Mouse (Mus musculus) CH12.LX (cell line): Measurements from ENCODE around the gene Ppp1r18. TPM values are rescaled to one million over a fixed set of nuclear protein-coding genes. Genes with fewer than 3 reads are reported as not detected.

Experiments
- DNase-seq: peaks from one replicate; pipeline ENCODE4 v3.0.0-alpha.2; 2013; ENCODE audit errors: extremely low read depth
- H3K27ac ChIP-seq: 2 replicates; pipeline ENCODE4 v1.5.1; 2012; ENCODE audit warnings: low read depth, mild to moderate bottlenecking, control low read depth, moderate library complexity; ENCODE audit not compliant: insufficient read depth
- H3K27me3 ChIP-seq: replicated peaks from 2 replicates; pipeline ENCODE3; 2012; ENCODE audit warnings: inconsistent platforms
- H3K36me3 ChIP-seq, 2 experiments: replicated peaks in 1 of 2; 2 replicates each; pipeline versions ENCODE3 to v1.6.1; 2012; ENCODE audit warnings: inconsistent platforms in 1 of 2, low read length in 1 of 2, mild to moderate bottlenecking in 1 of 2, mixed read lengths in 1 of 2, moderate library complexity in 1 of 2; ENCODE audit not compliant: control insufficient read depth in 1 of 2, insufficient read depth in 1 of 2
- H3K4me1 ChIP-seq, 2 experiments: 2 replicates each; pipeline ENCODE4 v1.6.1; 2012; ENCODE audit warnings: inconsistent platforms in 1 of 2, moderate library complexity in 1 of 2; ENCODE audit not compliant: insufficient read depth in 2 of 2, control insufficient read depth in 1 of 2
- H3K4me2 ChIP-seq: 2 replicates; pipeline ENCODE4 v1.6.1; 2012; ENCODE audit warnings: low read depth, mild to moderate bottlenecking, control low read depth; ENCODE audit not compliant: poor library complexity, insufficient read depth, severe bottlenecking
- H3K4me3 ChIP-seq, 3 experiments: fragments of 150-350 bp in 1 of 3; sonication (generic) in 1 of 3; replicated peaks in 1 of 3; 2 replicates each; pipeline versions ENCODE3 to v1.5.1; 2011 to 2012; ENCODE audit warnings: low read depth in 2 of 3, low read length in 2 of 3, mild to moderate bottlenecking in 2 of 3, moderate library complexity in 2 of 3, control low read depth in 1 of 3, improper control_type of control experiment in 1 of 3, inconsistent platforms in 1 of 3, mixed read lengths in 1 of 3; ENCODE audit not compliant: poor library complexity in 1 of 3
- H3K79me2 ChIP-seq: replicated peaks from 2 replicates; pipeline ENCODE4 v1.6.1; 2012; ENCODE audit warnings: mild to moderate bottlenecking, moderate library complexity; ENCODE audit not compliant: control insufficient read depth, poor library complexity, insufficient read depth, severe bottlenecking; ENCODE audit errors: extremely low read depth
- H3K9ac ChIP-seq: 2 replicates; pipeline ENCODE4 v1.6.1; 2012; ENCODE audit warnings: low read depth, mild to moderate bottlenecking, control low read depth, moderate library complexity; ENCODE audit not compliant: insufficient read depth
- H3K9me3 ChIP-seq: replicated peaks from 2 replicates; pipeline ENCODE3; 2012; ENCODE audit warnings: low read length, inconsistent platforms, mixed read lengths
- CTCF ChIP-seq, 2 experiments: IDR thresholded peaks in 1 of 2; conservative IDR thresholded peaks in 1 of 2; 2 replicates each; pipeline ENCODE4 v1.5.1; 2011 to 2012; ENCODE audit warnings: low read depth in 2 of 2, low read length in 2 of 2, improper control_type of control experiment in 1 of 2, inconsistent platforms in 1 of 2, mild to moderate bottlenecking in 1 of 2, moderate library complexity in 1 of 2
- E2F4 ChIP-seq: IDR thresholded peaks from 2 replicates; pipeline ENCODE4 v1.6.1; 2011; ENCODE audit warnings: low read depth, low read length, improper control_type of control experiment; ENCODE audit not compliant: insufficient replicate concordance
- IRF4 ChIP-seq: IDR thresholded peaks from 2 replicates; pipeline ENCODE4 v1.6.1; 2014; ENCODE audit warnings: low read depth, mild to moderate bottlenecking, inconsistent platforms, low read length, improper control_type of control experiment
- JUN ChIP-seq: IDR thresholded peaks from 2 replicates; pipeline ENCODE4 v1.6.1; 2011; ENCODE audit warnings: low read depth, mild to moderate bottlenecking, low read length, improper control_type of control experiment, moderate library complexity; ENCODE audit not compliant: insufficient read depth
- MAZ ChIP-seq: IDR thresholded peaks from 2 replicates; pipeline ENCODE4 v1.6.1; 2012; ENCODE audit warnings: low read depth, mild to moderate bottlenecking, inconsistent platforms, low read length, improper control_type of control experiment, moderate library complexity
- MXI1 ChIP-seq: IDR thresholded peaks from 2 replicates; pipeline ENCODE4 v1.6.1; 2011; ENCODE audit warnings: mild to moderate bottlenecking, low read depth, low read length, improper control_type of control experiment
- NELFE ChIP-seq: IDR thresholded peaks from 2 replicates; pipeline ENCODE4 v1.6.1; 2011; ENCODE audit warnings: low read depth, low read length, improper control_type of control experiment
- NRF1 ChIP-seq: IDR thresholded peaks from 2 replicates; pipeline ENCODE4 v1.6.1; 2014; ENCODE audit warnings: low read depth, mild to moderate bottlenecking, inconsistent platforms, low read length, improper control_type of control experiment, moderate library complexity
- POLR2A ChIP-seq: IDR thresholded peaks from 2 replicates; pipeline ENCODE4 v1.6.1; 2011; ENCODE audit warnings: low read depth, mild to moderate bottlenecking, improper control_type of control experiment, low read length
- SMC3 ChIP-seq: IDR thresholded peaks from 2 replicates; pipeline ENCODE4 v1.6.1; 2011; ENCODE audit warnings: low read depth, low read length, improper control_type of control experiment
- TCF12 ChIP-seq: IDR thresholded peaks from 2 replicates; pipeline ENCODE4 v1.6.1; 2014; ENCODE audit warnings: low read depth, mild to moderate bottlenecking, inconsistent platforms, low read length, improper control_type of control experiment
- USF1 ChIP-seq: IDR thresholded peaks from 2 replicates; pipeline ENCODE4 v1.6.1; 2014; ENCODE audit warnings: low read depth, mild to moderate bottlenecking, inconsistent platforms, low read length, improper control_type of control experiment
- USF2 ChIP-seq: conservative IDR thresholded peaks from 2 replicates; pipeline ENCODE4 v1.6.1; 2011; ENCODE audit warnings: low read depth, low read length, improper control_type of control experiment
- ZC3H11A ChIP-seq: IDR thresholded peaks from 2 replicates; pipeline ENCODE4 v1.6.1; 2012; ENCODE audit warnings: low read depth, mild to moderate bottlenecking, inconsistent platforms, low read length, improper control_type of control experiment
- ZNF384 ChIP-seq: IDR thresholded peaks from 2 replicates; pipeline ENCODE4 v1.6.1; 2012; ENCODE audit warnings: low read depth, low read length, improper control_type of control experiment, inconsistent platforms
- dilution Hi-C: fragments of 300-500 bp; cut with MboI; formaldehyde crosslinking; loops from 2 replicates; pipeline ENCODE4 v1.14.3; 2020; ENCODE audit warnings: low sequenced_read_pairs; ENCODE audit not compliant: extremely low pct_unique_long_range_greater_than_20kb, extremely low pct_ligation_motif_present
- in situ Hi-C: fragments of 300-500 bp; cut with MboI; formaldehyde crosslinking; loops from 3 replicates; pipeline ENCODE4 v1.14.3; 2019; ENCODE audit warnings: low sequenced_read_pairs, low pct_ligation_motif_present, low pct_unique_long_range_greater_than_20kb, mixed read lengths
- polyA plus RNA-seq: library from polyadenylated mRNA; unstranded; fragments of >175 nt; gene quantifications from 2 replicates; pipeline ENCODE4 v1.2.1, GENCODE M21; 2012; ENCODE audit warnings: low read depth; ENCODE audit not compliant: insufficient read length
- total RNA-seq, 2 experiments: library from RNA; depleted of rRNA; stranded (reverse); fragments of 300-350 nt in 1 of 2; fragments of >200 nt in 1 of 2; gene quantifications; 2 replicates each; pipeline ENCODE4 v1.2.3; 2012 to 2014

Gene Ppp1r18
- total and polyA plus RNA-seq, 3 experiments = 8.5 to 50.1 (median 21.4) TPM

- Histone ChIP-seq H3K9me3 (peaks cover 7% of the 10 kb centered on the region), H3K27me3 (no peaks in the 10 kb centered on the region), H3K36me3 (peaks cover 51 to 76% of the 10 kb centered on the region in 2 experiments), H3K9ac (no peak overlapping the region), H3K4me1 (peaks cover 11 to 25% of the 10 kb centered on the region in 2 experiments), H3K27ac (no peak overlapping the region), H3K4me3 (no peak overlapping the region), H3K79me2 (peaks cover 38% of the 10 kb centered on the region), H3K4me2 (no peak overlapping the region)
- peak; percentile 22; the same call in 1 of the 2 replicates for TF ChIP-seq ZNF384
- TF ChIP-seq SMC3 = no peak
- no peak for DNase-seq
- in situ Hi-C loops = no loop called here
- dilution Hi-C loops = no loop called here
Measured at GRCm38 (mm10) chr17:35833894-35834293, 31.5 kb upstream of the Ppp1r18 start.

- peaks cover 11 to 33% of the 10 kb centered on the region in 2 experiments for H3K4me1 ChIP-seq
- peak overlapping the region in 2 of 3 experiments; percentile 7 to 83 for H3K4me3 ChIP-seq
- no peak overlapping the region for H3K4me2 ChIP-seq
- H3K79me2 ChIP-seq = peaks cover 38% of the 10 kb centered on the region
- no peak for TF ChIP-seq CTCF (conservative IDR thresholded peaks at IDR 0.05 in 1 of 2, IDR thresholded peaks at IDR 0.05 in 1 of 2; ENCODE audit: low read depth in 2 of 2, low read length in 2 of 2)
- no peak for TF ChIP-seq ZC3H11A
- TF ChIP-seq USF2 = no peak
- no peak for TF ChIP-seq IRF4
- no peak for TF ChIP-seq USF1
- H3K36me3 ChIP-seq = peaks cover 45 to 68% of the 10 kb centered on the region in 2 experiments
- H3K27me3 ChIP-seq = no peaks in the 10 kb centered on the region
- in situ Hi-C loops (loop anchor here (5.0 kb wide), 1 partner anchor 37 kb away; no protein-coding TSS in a partner anchor), dilution Hi-C loops (no loop called here)
- H3K9ac ChIP-seq = no peak overlapping the region
- no peak overlapping the region for H3K27ac ChIP-seq
- H3K9me3 ChIP-seq = peaks cover 1% of the 10 kb centered on the region
- no peak for DNase-seq
Measured at GRCm38 (mm10) chr17:35834696-35835422, 30.5 kb upstream of the Ppp1r18 start.

GRCm38 (mm10) chr17:35835424-35836140, 29.8 kb upstream of the Ppp1r18 start:
- in situ Hi-C loops = loop anchor here (5.0 kb wide), 1 partner anchor 37 kb away; no protein-coding TSS in a partner anchor
- Histone ChIP-seq H3K4me3 (peak overlapping the region in 2 of 3 experiments; percentile 7 to 83), H3K36me3 (peaks cover 42 to 61% of the 10 kb centered on the region in 2 experiments)
- DNase-seq = no peak
- TF ChIP-seq TCF12 (no peak), JUN (no peak), MXI1 (no peak), POLR2A (no peak), NELFE (no peak), E2F4 (no peak), MAZ (no peak), NRF1 (no peak)
- TF ChIP-seq, all 38 proteins: peak for 0
- H3K9me3 ChIP-seq = no peaks in the 10 kb centered on the region
- H3K4me2 ChIP-seq = peak overlapping the region; percentile 89
- H3K27ac ChIP-seq = no peak overlapping the region
- dilution Hi-C loops = no loop called here
- H3K9ac ChIP-seq = no peak overlapping the region
- no peaks in the 10 kb centered on the region for H3K27me3 ChIP-seq
- H3K79me2 ChIP-seq = peaks cover 38% of the 10 kb centered on the region
- H3K4me1 ChIP-seq = peaks cover 11 to 36% of the 10 kb centered on the region in 2 experiments
